Mouse (Mus musculus) liver, embryonic 12.5 days (tissue): ENCODE data around the gene Ntn5. TPM values are rescaled to one million over a fixed set of nuclear protein-coding genes. Genes with fewer than 3 reads are reported as not detected.
A peak's percentile ranks its signal among the peaks of the same experiment; 100 is the strongest.

Experiments
- ATAC-seq: fragments of 200-750 bp; cut with Nextera tagmentation; 2 replicates; pipeline ENCODE4 v1.8.0; 2017; ENCODE audit warnings: moderate number of reproducible peaks, mild to moderate bottlenecking, moderate library complexity
- H3K27ac ChIP-seq: fragments of 300-500 bp; sonication (generic); 2 replicates; pipeline ENCODE4 v1.5.1; 2016; ENCODE audit warnings: mild to moderate bottlenecking
- H3K27me3 ChIP-seq: fragments of 300-500 bp; sonication (generic); replicated peaks from 2 replicates; pipeline ENCODE4 v1.6.1; 2016; ENCODE audit warnings: mild to moderate bottlenecking, moderate library complexity
- H3K36me3 ChIP-seq: fragments of 300-500 bp; sonication (generic); 2 replicates; pipeline ENCODE4 v1.6.1; 2016; ENCODE audit warnings: mild to moderate bottlenecking, moderate library complexity
- H3K4me1 ChIP-seq: fragments of 300-500 bp; sonication (generic); 2 replicates; pipeline ENCODE4 v1.6.1; 2016
- H3K4me2 ChIP-seq: fragments of 300-500 bp; sonication (generic); 2 replicates; pipeline ENCODE4 v1.6.1; 2016; ENCODE audit warnings: mild to moderate bottlenecking, moderate library complexity
- H3K4me3 ChIP-seq: fragments of 300-500 bp; sonication (generic); 2 replicates; pipeline ENCODE4 v1.5.1; 2016; ENCODE audit warnings: mild to moderate bottlenecking, moderate library complexity
- H3K9ac ChIP-seq: fragments of 300-500 bp; sonication (generic); 2 replicates; pipeline ENCODE4 v1.6.1; 2016; ENCODE audit warnings: mild to moderate bottlenecking, moderate library complexity
- H3K9me3 ChIP-seq: fragments of 300-500 bp; sonication (generic); replicated peaks from 2 replicates; pipeline ENCODE4 v1.6.1; 2016; ENCODE audit warnings: mild to moderate bottlenecking, moderate library complexity
- WGBS: fragments of 180-500 bp; shearing (Covaris S2); methylation state at CpG from one replicate; pipeline ENCODE4 v1.1.7; 2016; ENCODE audit not compliant: insufficient replicate concordance; 5-methylcytosine and 5-hydroxymethylcytosine counted together
- polyA plus RNA-seq: library from polyadenylated mRNA; unstranded; fragments of >200 nt; fragmentation: Nextera tagmentation; extraction: Ambion mirVana; gene quantifications from 2 replicates; pipeline ENCODE4 v1.2.1, GENCODE M21; 2016

The Ntn5 gene
- polyA plus RNA-seq, 1 experiment from 2014 or later, result not detected

DNA sequence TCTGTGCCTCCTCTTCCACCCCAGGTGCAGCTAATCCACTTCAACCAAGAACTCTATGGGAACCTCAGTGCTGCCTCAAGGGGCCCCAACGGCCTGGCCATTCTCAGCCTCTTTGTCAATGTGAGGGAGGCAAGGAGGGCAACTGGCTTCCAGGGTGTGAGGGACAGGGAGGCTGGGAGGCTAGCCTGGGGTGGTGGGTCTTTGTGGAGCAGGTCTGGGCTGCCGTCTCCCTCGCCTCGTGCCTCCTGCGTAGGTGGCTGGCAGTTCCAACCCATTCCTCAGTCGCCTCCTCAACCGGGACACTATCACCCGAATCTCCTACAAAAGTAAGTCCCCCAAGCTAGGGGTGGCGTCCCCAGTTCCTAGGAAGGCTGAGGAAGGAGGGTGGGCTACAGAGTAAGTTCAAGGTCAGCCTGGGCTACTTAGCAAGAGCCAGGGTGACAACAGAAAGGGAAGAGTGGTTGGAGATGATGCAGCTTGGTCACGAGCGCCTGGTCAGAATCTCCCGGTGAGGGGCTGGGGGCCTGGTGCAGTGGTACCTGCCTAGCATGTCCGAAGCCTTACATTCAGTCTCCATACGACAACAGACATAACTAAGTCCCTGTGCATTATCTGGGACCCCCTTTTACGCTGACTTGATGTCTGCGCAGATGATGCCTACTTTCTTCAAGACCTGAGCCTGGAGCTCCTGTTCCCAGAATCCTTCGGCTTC is 19.1 kb downstream of the Ntn5 start:
- 83% methylated on average over 17 of the region's 17 CpGs for WGBS
- H3K4me1 ChIP-seq, result peaks cover 57% of the 10 kb centered on the region

DNA sequence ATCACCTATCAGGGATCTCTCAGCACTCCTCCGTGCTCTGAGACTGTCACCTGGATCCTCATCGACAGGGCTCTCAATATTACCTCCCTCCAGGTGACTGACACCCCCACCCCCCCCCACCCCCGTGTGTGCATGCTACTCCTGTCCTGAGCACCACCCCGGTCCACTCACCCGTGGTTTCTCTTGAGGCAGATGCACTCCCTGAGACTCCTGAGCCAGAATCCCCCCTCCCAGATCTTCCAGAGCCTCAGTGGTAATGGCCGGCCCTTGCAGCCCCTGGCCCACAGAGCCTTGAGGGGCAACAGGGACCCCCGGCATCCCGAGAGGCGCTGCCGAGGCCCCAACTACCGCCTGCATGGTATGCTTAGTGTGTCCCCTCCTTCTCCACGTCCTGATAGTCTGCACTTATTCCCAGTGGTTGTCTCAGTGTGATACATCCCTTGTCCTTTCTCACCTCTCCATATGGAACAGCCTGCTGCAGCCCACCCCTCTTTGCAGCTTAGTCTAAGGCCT is 19.8 kb downstream of the Ntn5 start:
- Histone ChIP-seq H3K27me3 (peaks cover 50% of the 10 kb centered on the region), H3K4me1 (peaks cover 64% of the 10 kb centered on the region), H3K36me3 (no peaks in the 10 kb centered on the region), H3K27ac (peak overlapping the region; percentile 72; the same call in 1 of the 2 replicates), H3K4me2 (peak overlapping the region; percentile 100), H3K4me3 (peak overlapping the region; percentile 6; the same call in 1 of the 2 replicates), H3K9me3 (no peaks in the 10 kb centered on the region), H3K9ac (no peak overlapping the region)
- WGBS, result 49% methylated on average over 12 of the region's 12 CpGs
- ATAC-seq, result no peak

More for the DNA sequence above, 19.1 kb downstream of the Ntn5 start:
- H3K9ac ChIP-seq, result no peak overlapping the region
- H3K9me3 ChIP-seq, result no peaks in the 10 kb centered on the region
- no peak overlapping the region for H3K27ac ChIP-seq
- no peaks in the 10 kb centered on the region for H3K36me3 ChIP-seq
- ATAC-seq, result no peak
- no peak overlapping the region for H3K4me2 ChIP-seq
- H3K27me3 ChIP-seq, result peaks cover 56% of the 10 kb centered on the region
- no peak overlapping the region for H3K4me3 ChIP-seq

DNA sequence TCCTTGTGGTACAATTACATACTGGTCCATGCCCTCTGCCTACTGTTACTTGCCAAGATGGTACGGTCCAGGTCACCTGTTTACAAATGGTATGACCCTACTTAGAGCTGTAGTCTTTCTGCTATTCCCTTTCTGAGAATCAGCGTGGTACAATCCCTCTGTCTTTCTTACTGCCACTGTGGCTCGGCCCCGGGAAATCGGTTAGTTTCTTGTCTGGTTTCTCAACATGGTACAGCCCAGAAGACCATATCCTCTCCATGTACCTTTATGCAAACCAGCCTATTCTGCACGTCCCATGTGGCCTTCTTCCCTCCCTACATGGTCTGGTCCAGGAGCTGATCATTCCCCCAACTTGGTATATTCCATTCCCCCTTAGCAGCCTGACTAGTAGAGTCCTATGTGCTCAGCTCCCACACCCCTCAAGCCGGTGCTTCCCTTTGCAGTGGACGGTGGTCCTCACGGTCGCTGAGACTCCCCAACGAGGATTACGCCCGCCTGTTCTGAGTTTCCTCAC is 20.3 kb downstream of the Ntn5 start:
- peak; percentile 49 for ATAC-seq
- WGBS, result 2% methylated on average over 13 of the region's 13 CpGs
- peak overlapping the region; percentile 62 for H3K9ac ChIP-seq
- peaks cover 45% of the 10 kb centered on the region for H3K27me3 ChIP-seq
- peaks cover 67% of the 10 kb centered on the region for H3K4me1 ChIP-seq
- peak overlapping the region; percentile 71 for H3K4me3 ChIP-seq
- H3K9me3 ChIP-seq, result no peaks in the 10 kb centered on the region
- peaks cover under 1% of the 10 kb centered on the region; the same call in 1 of the 2 replicates for H3K36me3 ChIP-seq
- peak overlapping the region; percentile 72 for H3K27ac ChIP-seq
- H3K4me2 ChIP-seq, result peak overlapping the region; percentile 100

DNA sequence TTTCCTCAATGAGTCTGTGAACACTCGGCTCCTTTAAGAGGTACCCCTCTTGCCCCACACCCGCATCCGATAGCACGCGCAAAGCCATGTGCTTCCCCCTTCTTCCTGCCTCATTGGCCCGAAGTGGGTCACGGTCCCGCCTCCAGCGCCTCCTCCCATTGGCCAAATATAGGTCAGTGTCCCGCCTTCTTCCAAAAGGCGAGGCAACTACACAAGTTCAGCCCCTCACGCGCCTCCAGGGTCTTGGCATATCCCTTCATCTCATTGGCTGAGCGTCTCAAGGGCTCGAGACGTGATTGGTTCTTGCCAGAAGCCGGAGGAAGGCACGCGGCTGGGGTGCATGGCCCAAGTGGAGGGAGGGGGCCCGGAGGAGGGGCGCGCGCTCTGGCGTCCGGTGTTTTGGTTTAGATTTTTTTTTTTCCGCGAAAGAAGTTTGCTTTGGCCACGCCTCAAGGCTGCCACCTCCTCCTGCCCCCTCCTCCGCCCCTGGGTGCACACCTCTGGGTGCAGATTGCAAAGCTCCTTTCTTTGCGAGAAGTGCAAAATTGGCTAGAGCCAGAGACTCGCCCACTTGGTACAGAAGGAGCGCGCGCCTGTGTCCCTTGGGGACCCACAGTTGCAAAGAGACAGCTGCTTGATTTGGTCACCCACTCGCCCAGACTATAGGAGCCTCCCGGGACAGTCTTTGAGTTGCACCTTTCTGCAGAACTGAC is 21.1 kb downstream of the Ntn5 start, which contains the start of gene Dbp:
TSS of gene Dbp (plus strand) at position 359 of the 713 bp plus-strand sequence.
- peak within 1 kb of the TSS; percentile 73 for H3K27ac ChIP-seq
- peak within 1 kb of the TSS; percentile 100 for H3K4me2 ChIP-seq
- H3K4me3 ChIP-seq, result peak within 1 kb of the TSS; percentile 71
- peaks cover 7% of the 10 kb centered on the region for H3K36me3 ChIP-seq
- H3K27me3 ChIP-seq, result peaks cover 37% of the 10 kb centered on the region
- peak within 1 kb of the TSS; percentile 81 for H3K9ac ChIP-seq
- under 1% methylated on average over 36 of the region's 36 CpGs for WGBS
- ATAC-seq, result peak; percentile 82
- no peaks in the 10 kb centered on the region for H3K9me3 ChIP-seq
- H3K4me1 ChIP-seq, result peaks cover 65% of the 10 kb centered on the region

DNA sequence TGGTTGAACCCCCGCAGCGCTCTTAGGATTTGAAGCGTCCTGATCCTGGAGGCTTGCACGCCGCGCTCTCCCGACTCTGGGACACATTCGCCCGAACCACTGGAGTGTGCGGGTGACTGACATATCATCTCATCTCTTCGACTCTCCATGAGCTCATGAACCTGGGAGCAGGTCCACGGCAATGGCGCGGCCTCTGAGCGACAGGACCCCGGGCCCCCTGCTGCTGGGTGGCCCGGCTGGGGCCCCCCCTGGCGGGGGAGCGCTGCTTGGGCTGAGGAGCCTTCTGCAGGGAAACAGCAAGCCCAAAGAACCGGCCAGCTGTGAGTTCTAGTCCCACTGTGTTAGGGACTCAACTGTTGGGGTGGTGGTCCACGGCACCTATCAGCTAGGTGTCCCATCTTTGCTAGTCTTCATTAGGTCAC is 21.6 kb downstream of the Ntn5 start:
- Histone ChIP-seq H3K27me3 (peaks cover 31% of the 10 kb centered on the region), H3K4me1 (peaks cover 60% of the 10 kb centered on the region), H3K4me2 (peak overlapping the region; percentile 100), H3K36me3 (peaks cover 13% of the 10 kb centered on the region), H3K9me3 (no peaks in the 10 kb centered on the region), H3K27ac (peak overlapping the region; percentile 73), H3K4me3 (peak overlapping the region; percentile 71), H3K9ac (peak overlapping the region; percentile 81)
- ATAC-seq, result no peak
- WGBS, result under 1% methylated on average over 21 of the region's 21 CpGs

DNA sequence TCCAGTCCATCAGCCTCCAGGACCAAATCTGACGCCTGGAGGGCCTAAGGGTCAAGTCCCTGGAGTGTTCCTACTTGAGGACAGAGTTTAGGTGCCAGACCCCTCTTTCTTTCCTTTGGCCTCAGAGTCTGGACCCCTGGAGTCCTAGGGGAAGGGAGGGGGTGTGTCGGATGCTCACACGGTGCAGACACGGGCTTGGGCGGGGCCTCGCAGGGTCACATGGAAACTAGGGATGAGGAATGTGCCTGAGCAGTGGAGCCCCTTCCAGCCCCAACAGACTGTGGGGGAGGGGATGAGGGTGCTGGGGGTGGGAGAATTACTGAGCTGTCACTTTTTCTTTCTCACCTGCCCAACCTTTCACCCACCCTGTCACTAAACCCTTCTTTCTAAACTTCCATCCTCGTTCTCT is 22.1 kb downstream of the Ntn5 start:
- Histone ChIP-seq H3K36me3 (peaks cover 17% of the 10 kb centered on the region), H3K4me1 (peaks cover 58% of the 10 kb centered on the region), H3K27me3 (peaks cover 27% of the 10 kb centered on the region), H3K9me3 (no peaks in the 10 kb centered on the region), H3K9ac (peak overlapping the region; percentile 81), H3K4me3 (peak overlapping the region; percentile 71), H3K4me2 (peak overlapping the region; percentile 100), H3K27ac (peak overlapping the region; percentile 73)
- no peak for ATAC-seq
- under 1% methylated on average over 7 of the region's 7 CpGs for WGBS

DNA sequence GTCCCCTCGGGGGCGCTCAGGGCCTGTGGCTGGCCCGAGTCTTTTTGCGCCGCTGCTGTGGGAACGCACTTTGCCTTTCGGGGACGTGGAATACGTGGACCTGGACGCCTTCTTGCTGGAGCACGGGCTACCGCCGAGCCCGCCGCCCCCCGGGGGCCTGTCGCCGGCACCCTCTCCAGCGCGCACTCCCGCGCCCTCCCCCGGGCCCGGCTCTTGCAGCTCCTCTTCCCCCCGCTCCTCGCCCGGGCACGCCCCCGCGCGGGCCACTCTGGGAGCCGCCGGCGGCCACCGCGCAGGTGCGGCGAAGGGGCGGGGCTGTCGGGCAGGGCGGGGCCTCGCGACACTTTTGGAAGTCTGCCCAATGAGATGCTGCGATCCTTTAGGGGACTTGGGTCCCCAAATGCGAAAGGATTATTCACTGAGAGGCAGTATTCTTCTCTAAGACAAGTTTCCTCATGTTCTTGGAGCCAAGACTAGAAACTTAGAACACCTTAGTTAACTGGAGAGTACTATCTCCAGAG is 23.0 kb downstream of the Ntn5 start:
- Histone ChIP-seq H3K9ac (peak overlapping the region; percentile 81), H3K4me3 (peak overlapping the region; percentile 71), H3K4me1 (peaks cover 58% of the 10 kb centered on the region), H3K27ac (peak overlapping the region; percentile 77), H3K9me3 (no peaks in the 10 kb centered on the region), H3K36me3 (peaks cover 26% of the 10 kb centered on the region), H3K4me2 (peak overlapping the region; percentile 100), H3K27me3 (peaks cover 18% of the 10 kb centered on the region)
- ATAC-seq, result peak; percentile 41; the same call in 1 of the 2 replicates
- 1% methylated on average over 41 of the region's 45 CpGs for WGBS

DNA sequence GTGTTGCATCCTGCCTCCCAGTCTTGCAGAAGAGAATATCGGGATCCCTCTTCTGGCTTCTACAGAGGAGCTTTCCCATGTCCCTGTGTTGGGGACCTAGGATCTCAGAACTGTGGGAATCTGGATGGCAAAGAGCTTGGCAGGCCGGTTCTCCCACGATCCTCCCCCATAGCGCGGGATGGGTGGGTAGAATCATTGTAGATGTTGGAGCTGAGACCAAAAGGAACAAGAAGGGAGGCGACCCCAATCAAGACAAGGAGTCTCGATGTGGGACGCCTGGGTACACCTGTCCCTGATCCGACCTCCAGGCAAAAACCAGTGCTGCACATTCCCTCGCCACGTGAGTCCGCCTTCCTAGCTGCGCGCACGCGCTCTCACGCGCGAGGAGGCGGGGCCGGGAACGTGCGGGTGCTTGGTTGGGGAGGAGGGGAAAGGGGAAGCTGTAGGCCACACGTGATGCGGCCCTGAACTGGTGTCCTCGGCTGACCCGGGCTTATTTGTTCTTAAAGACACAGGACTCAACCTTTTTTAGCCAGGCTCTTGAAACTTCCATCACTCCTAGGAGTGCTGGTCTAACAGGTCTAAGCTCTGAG is 23.6 kb downstream of the Ntn5 start:
- peaks cover 60% of the 10 kb centered on the region for H3K4me1 ChIP-seq
- peak overlapping the region; percentile 47 for H3K9ac ChIP-seq
- H3K4me3 ChIP-seq, result peak overlapping the region; percentile 71
- peak overlapping the region; percentile 100 for H3K4me2 ChIP-seq
- ATAC-seq, result peak; percentile 5; the same call in 1 of the 2 replicates
- H3K36me3 ChIP-seq, result peaks cover 33% of the 10 kb centered on the region
- H3K27ac ChIP-seq, result peak overlapping the region; percentile 77; the same call in 1 of the 2 replicates
- under 1% methylated on average over 27 of the region's 27 CpGs for WGBS
- peaks cover 13% of the 10 kb centered on the region for H3K27me3 ChIP-seq
- H3K9me3 ChIP-seq, result no peaks in the 10 kb centered on the region

DNA sequence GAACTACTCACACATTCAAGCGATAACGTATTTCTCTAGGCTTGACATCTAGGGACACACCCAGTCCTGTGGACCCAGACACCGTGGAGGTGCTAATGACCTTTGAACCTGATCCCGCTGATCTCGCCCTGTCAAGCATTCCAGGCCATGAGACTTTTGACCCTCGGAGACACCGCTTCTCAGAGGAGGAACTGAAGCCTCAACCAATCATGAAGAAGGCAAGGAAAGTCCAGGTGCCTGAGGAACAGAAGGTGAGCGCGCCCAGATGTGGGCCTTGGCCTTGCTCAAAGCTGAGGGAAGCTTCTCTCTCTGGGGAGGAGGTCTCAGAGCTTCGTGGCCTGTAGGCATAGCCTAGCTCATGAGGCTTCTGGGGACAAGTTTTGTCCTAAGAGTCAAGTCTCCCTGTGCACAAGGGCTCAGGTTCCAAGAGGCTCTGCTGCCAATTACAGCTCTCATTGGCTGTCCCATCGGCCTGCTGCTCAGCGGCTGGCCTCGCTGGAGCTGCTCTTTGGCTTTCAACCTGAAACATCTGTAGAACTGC is 24.5 kb downstream of the Ntn5 start:
- Histone ChIP-seq H3K4me3 (no peak overlapping the region; the same call in 1 of the 2 replicates), H3K27me3 (peaks cover 5% of the 10 kb centered on the region; the same call in 1 of the 2 replicates), H3K4me2 (peak overlapping the region; percentile 100), H3K9me3 (no peaks in the 10 kb centered on the region), H3K27ac (peak overlapping the region; percentile 18; the same call in 1 of the 2 replicates), H3K36me3 (peaks cover 41% of the 10 kb centered on the region), H3K4me1 (peaks cover 66% of the 10 kb centered on the region), H3K9ac (no peak overlapping the region)
- no peak for ATAC-seq
- WGBS, result 39% methylated on average over 13 of the region's 13 CpGs

DNA sequence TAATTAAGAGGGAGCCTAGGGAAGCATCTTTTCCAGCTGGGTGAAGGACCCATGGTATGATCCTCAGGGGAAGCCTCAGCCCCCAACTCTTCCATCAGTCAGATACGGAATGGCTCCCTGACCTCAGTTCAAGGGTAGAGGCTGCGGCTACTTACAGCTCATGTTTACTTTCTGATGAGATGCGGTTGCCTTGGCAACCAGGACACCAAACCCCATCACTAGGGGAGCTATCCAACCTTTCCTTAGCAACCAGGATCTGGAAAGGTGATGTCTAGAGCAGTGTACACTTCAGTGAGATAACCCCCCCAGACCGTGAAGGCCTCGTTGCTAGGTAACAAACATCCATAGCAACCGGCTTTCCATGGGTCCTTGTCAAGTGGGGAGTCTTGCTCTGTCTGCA is 25.2 kb downstream of the Ntn5 start:
- no peak for ATAC-seq
- Histone ChIP-seq H3K4me1 (peaks cover 66% of the 10 kb centered on the region), H3K36me3 (peaks cover 48% of the 10 kb centered on the region), H3K4me3 (no peak overlapping the region), H3K27ac (no peak overlapping the region), H3K9me3 (no peaks in the 10 kb centered on the region), H3K27me3 (no peaks in the 10 kb centered on the region), H3K9ac (no peak overlapping the region), H3K4me2 (no peak overlapping the region)
- WGBS, result 57% methylated on average over 6 of the region's 6 CpGs
